Mouse (Mus musculus) midbrain, embryonic 11.5 days (tissue): Measurements from ENCODE around the gene Olfr430. TPM values are rescaled to one million over a fixed set of nuclear protein-coding genes. Genes with fewer than 3 reads are reported as not detected.
"Not testable (repeated sequence)": the region's sequence is repeated elsewhere in the genome, so short reads cannot be mapped to it uniquely, and the experiment has no call there.

Experiments used
- ATAC-seq: fragments of 200-750 bp; cut with Nextera tagmentation; 2 replicates; pipeline ENCODE4 v1.8.0; 2017; ENCODE audit warnings: moderate TSS enrichment, moderate library complexity; ENCODE audit not compliant: low FRiP score
- DNase-seq: peaks from one replicate; pipeline ENCODE4 v3.0.0; 2015; ENCODE audit warnings: low spot score; ENCODE audit errors: missing footprints
- H3K27ac ChIP-seq: fragments of 300-500 bp; sonication (generic); 2 replicates; pipeline ENCODE4 v1.5.1; 2014; ENCODE audit warnings: low read depth, low read length
- H3K27me3 ChIP-seq: fragments of 300-500 bp; sonication (generic); 2 replicates; pipeline ENCODE4 v1.6.1; 2014; ENCODE audit warnings: mild to moderate bottlenecking, low read length, moderate library complexity, mixed read lengths; ENCODE audit not compliant: control insufficient read depth, insufficient read depth
- H3K36me3 ChIP-seq: fragments of 300-500 bp; sonication (generic); 2 replicates; pipeline ENCODE4 v1.6.1; 2014; ENCODE audit warnings: mild to moderate bottlenecking, low read length, moderate library complexity, mixed read lengths; ENCODE audit not compliant: control insufficient read depth, insufficient read depth
- H3K4me1 ChIP-seq: fragments of 300-500 bp; sonication (generic); 2 replicates; pipeline ENCODE4 v1.6.1; 2014; ENCODE audit warnings: low read length; ENCODE audit not compliant: control insufficient read depth, insufficient read depth
- H3K4me2 ChIP-seq: fragments of 300-500 bp; sonication (generic); 2 replicates; pipeline ENCODE4 v1.6.1; 2014; ENCODE audit warnings: mild to moderate bottlenecking, moderate library complexity
- H3K4me3 ChIP-seq: fragments of 300-500 bp; sonication (generic); 2 replicates; pipeline ENCODE4 v1.5.1; 2014; ENCODE audit warnings: low read depth, low read length
- H3K9ac ChIP-seq: fragments of 300-500 bp; sonication (generic); 2 replicates; pipeline ENCODE4 v1.6.1; 2014; ENCODE audit warnings: low read length
- H3K9me3 ChIP-seq: fragments of 300-500 bp; sonication (generic); 2 replicates; pipeline ENCODE4 v1.6.1; 2016; ENCODE audit warnings: low read length; ENCODE audit not compliant: control insufficient read depth
- WGBS: fragments of 180-500 bp; shearing (Covaris S2); extraction: QIAGEN DNeasy Blood & Tissue Kit; methylation state at CpG from one replicate; pipeline ENCODE4 v1.1.7; 2014; 5-methylcytosine and 5-hydroxymethylcytosine counted together
- polyA plus RNA-seq: library from polyadenylated mRNA; unstranded; fragments of >200 nt; fragmentation: Nextera tagmentation; extraction: Ambion mirVana; gene quantifications from 2 replicates; pipeline ENCODE4 v1.2.1, GENCODE M21; 2014

The Olfr430 gene
- not detected in 2 replicates for polyA plus RNA-seq

- no peaks in the 10 kb centered on the region for H3K9me3 ChIP-seq
- no peaks in the 10 kb centered on the region for H3K36me3 ChIP-seq
- no peak within 1 kb of the TSS for H3K27ac ChIP-seq
- no peak within 1 kb of the TSS for H3K9ac ChIP-seq
- H3K27me3 ChIP-seq = no peaks in the 10 kb centered on the region
- H3K4me2 ChIP-seq = no peak within 1 kb of the TSS
- ATAC-seq = no peak
- no peak within 1 kb of the TSS for H3K4me3 ChIP-seq
- H3K4me1 ChIP-seq = no peaks in the 10 kb centered on the region
- 88% methylated on average over 3 of the region's 3 CpGs for WGBS
- DNase-seq = no peak
Measured at GRCm38 (mm10) chr1:174066305-174066704, at the start of gene Olfr430. Gene Olfr430 (plus strand): TSS chr1:174066605.

- no peak within 1 kb of the TSS for H3K4me3 ChIP-seq
- DNase-seq (no peak), ATAC-seq (0 out of 2 replicates have a peak, but pooled peaks have one; percentile 22)
- H3K27ac ChIP-seq = no peak within 1 kb of the TSS
- no peak within 1 kb of the TSS for H3K9ac ChIP-seq
- no peak within 1 kb of the TSS for H3K4me2 ChIP-seq
- no peaks in the 10 kb centered on the region for H3K9me3 ChIP-seq
- no peaks in the 10 kb centered on the region for H3K36me3 ChIP-seq
- H3K4me1 ChIP-seq = no peaks in the 10 kb centered on the region
- 59% methylated on average over 1 of the region's 1 CpGs for WGBS
- no peaks in the 10 kb centered on the region for H3K27me3 ChIP-seq
Measured at GRCm38 (mm10) chr1:174031698-174032097, 34.7 kb upstream of the Olfr430 start, which contains the start of gene Ifi205. Gene Ifi205 (minus strand): TSS chr1:174031810.

- no peak for ATAC-seq
Measured at GRCm38 (mm10) chr1:174035841-174036240, 30.6 kb upstream of the Olfr430 start.

GRCm38 (mm10) chr1:174038480-174038879 lies 27.9 kb upstream of the Olfr430 start:
- no peak for ATAC-seq
- Histone ChIP-seq H3K4me3 (no peak overlapping the region), H3K27ac (no peak overlapping the region), H3K4me1 (no peaks in the 10 kb centered on the region), H3K36me3 (no peaks in the 10 kb centered on the region), H3K27me3 (no peaks in the 10 kb centered on the region), H3K9ac (no peak overlapping the region), H3K9me3 (no peaks in the 10 kb centered on the region), H3K4me2 (no peak overlapping the region)
- 91% methylated on average over 3 of the region's 3 CpGs for WGBS
- DNase-seq = no peak

More at GRCm38 (mm10) chr1:174035841-174036240, 30.6 kb upstream of the Olfr430 start:
- Histone ChIP-seq H3K4me3 (no peak overlapping the region), H3K9ac (no peak overlapping the region), H3K9me3 (no peaks in the 10 kb centered on the region), H3K4me1 (no peaks in the 10 kb centered on the region), H3K4me2 (no peak overlapping the region), H3K36me3 (no peaks in the 10 kb centered on the region), H3K27ac (no peak overlapping the region), H3K27me3 (no peaks in the 10 kb centered on the region)
- DNase-seq = no peak
- WGBS = 74% methylated on average over 4 of the region's 4 CpGs

- Histone ChIP-seq H3K36me3 (no peaks in the 10 kb centered on the region), H3K9ac (no peak within 1 kb of the TSS), H3K27me3 (no peaks in the 10 kb centered on the region), H3K4me1 (no peaks in the 10 kb centered on the region), H3K9me3 (no peaks in the 10 kb centered on the region), H3K4me2 (no peak within 1 kb of the TSS), H3K27ac (no peak within 1 kb of the TSS), H3K4me3 (no peak within 1 kb of the TSS)
- 89% methylated on average over 7 of the region's 7 CpGs for WGBS
- DNase-seq (no peak), ATAC-seq (no peak)
Measured at GRCm38 (mm10) chr1:174040523-174041177, 25.8 kb upstream of the Olfr430 start, which contains the start of gene Olfr433. Gene Olfr433 (plus strand): TSS chr1:174040705.

- WGBS = 90% methylated on average over 12 of the region's 12 CpGs
- H3K9me3 ChIP-seq = not testable (repeated sequence)
Measured at GRCm38 (mm10) chr1:174042091-174042884, 24.1 kb upstream of the Olfr430 start.

GRCm38 (mm10) chr1:174044431-174044830 lies 22.0 kb upstream of the Olfr430 start:
- 76% methylated on average over 2 of the region's 2 CpGs for WGBS
- H3K9ac ChIP-seq = no peak overlapping the region

More at GRCm38 (mm10) chr1:174042091-174042884, 24.1 kb upstream of the Olfr430 start:
- H3K27me3 ChIP-seq, H3K4me3 ChIP-seq, DNase-seq, H3K4me1 ChIP-seq, ATAC-seq, H3K9ac ChIP-seq, H3K36me3 ChIP-seq, H3K27ac ChIP-seq, H3K4me2 ChIP-seq: not testable (repeated sequence)

GRCm38 (mm10) chr1:174048227-174048626 lies 18.2 kb upstream of the Olfr430 start:
- DNase-seq, H3K27me3 ChIP-seq, H3K36me3 ChIP-seq, H3K4me2 ChIP-seq, H3K4me1 ChIP-seq, ATAC-seq, H3K4me3 ChIP-seq, H3K9me3 ChIP-seq, H3K9ac ChIP-seq, H3K27ac ChIP-seq: not testable (repeated sequence)
- WGBS = 85% methylated on average over 6 of the region's 6 CpGs

More at GRCm38 (mm10) chr1:174044431-174044830, 22.0 kb upstream of the Olfr430 start:
- ATAC-seq (no peak), DNase-seq (no peak)
- Histone ChIP-seq H3K27ac (no peak overlapping the region), H3K27me3 (no peaks in the 10 kb centered on the region), H3K4me3 (no peak overlapping the region), H3K4me1 (no peaks in the 10 kb centered on the region), H3K4me2 (no peak overlapping the region), H3K36me3 (no peaks in the 10 kb centered on the region), H3K9me3 (no peaks in the 10 kb centered on the region)

GRCm38 (mm10) chr1:174048893-174049292 lies 17.5 kb upstream of the Olfr430 start, which contains the start of gene Olfr432:
Gene Olfr432 (plus strand): TSS chr1:174049205.
- no peak within 1 kb of the TSS for H3K4me2 ChIP-seq
- no peak within 1 kb of the TSS for H3K27ac ChIP-seq
- no peaks in the 10 kb centered on the region for H3K9me3 ChIP-seq
- no peaks in the 10 kb centered on the region for H3K36me3 ChIP-seq
- no peak for DNase-seq
- H3K9ac ChIP-seq = no peak within 1 kb of the TSS
- 75% methylated on average over 2 of the region's 2 CpGs for WGBS
- H3K4me3 ChIP-seq = no peak within 1 kb of the TSS
- ATAC-seq = no peak
- H3K4me1 ChIP-seq = no peaks in the 10 kb centered on the region
- H3K27me3 ChIP-seq = no peaks in the 10 kb centered on the region
